Mouse (Mus musculus) cortical plate, adult 2 months (tissue): ENCODE results near the gene Cpd.

Source experiments
- CTCF ChIP-seq: fragments of 200-500 bp; IDR thresholded peaks from 2 replicates; pipeline ENCODE4 v1.5.1; 2011; ENCODE audit warnings: mild to moderate bottlenecking, control low read depth, low read length; ENCODE audit not compliant: insufficient read depth; ENCODE audit errors: extremely low read depth
- POLR2A ChIP-seq: fragments of 200-500 bp; IDR thresholded peaks from 2 replicates; pipeline ENCODE4 v1.6.1; 2011; ENCODE audit warnings: mild to moderate bottlenecking, low read length, control low read depth; ENCODE audit not compliant: insufficient read depth; ENCODE audit errors: extremely low read depth

GRCm38 (mm10) chr11:76838573-76838972 lies 8.2 kb downstream of the Cpd start:
- TF ChIP-seq CTCF (no peak), POLR2A (no peak)
